Mouse (Mus musculus): ENCODE results near the gene Nsun4. TPM values are rescaled to one million over a fixed set of nuclear protein-coding genes. Genes with fewer than 3 reads are reported as not detected.

Nsun4 gene
- polyA plus RNA-seq, 2 experiments, result 13.4 to 18.8 TPM

DNA sequence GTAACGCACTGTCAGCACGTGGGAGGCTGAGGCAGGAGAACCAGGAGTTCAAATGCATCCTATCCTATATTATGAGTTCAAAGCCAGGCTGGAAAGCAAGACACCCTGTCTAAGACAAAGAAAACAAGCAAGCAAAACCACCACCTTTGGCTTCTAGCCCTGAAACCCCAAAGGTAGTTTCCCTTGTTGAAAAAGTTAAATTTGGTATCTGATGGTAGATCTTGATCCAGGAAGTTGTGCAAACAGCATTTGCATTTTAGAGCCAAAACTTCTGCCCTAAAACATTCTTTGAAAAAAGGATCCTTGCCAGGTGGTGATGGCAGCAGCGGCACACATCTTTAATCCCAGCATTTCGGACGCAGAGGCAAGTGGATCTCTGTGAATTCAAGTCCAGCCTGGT lies 38.2 kb downstream of the Nsun4 start:
- Histone ChIP-seq H3K4me1 (ENCODE audit: control insufficient read depth, insufficient read depth, low read length) (no peaks in the 10 kb centered on the region), H3K27me3 (ENCODE audit: control insufficient read depth, insufficient read depth, low read length) (peaks cover 42% of the 10 kb centered on the region), H3K9me3 (ENCODE audit: control insufficient read depth, low read length) (no peaks in the 10 kb centered on the region), H3K4me2 (replicated peaks; ENCODE audit: low read depth, low read length, severe bottlenecking) (no peak overlapping the region), H3K4me3 (replicated peaks; ENCODE audit: low read length) (no peak overlapping the region), H3K9ac (ENCODE audit: low read depth, low read length, severe bottlenecking) (no peak overlapping the region), H3K36me3 (ENCODE audit: control insufficient read depth, insufficient read depth, low read length) (no peaks in the 10 kb centered on the region), H3K27ac (replicated peaks; ENCODE audit: low read depth, low read length) (no peak overlapping the region)
- TF ChIP-seq POLR2A (IDR thresholded peaks at IDR 0.05; ENCODE audit: borderline replicate concordance, extremely low read depth, insufficient read depth, insufficient read length), result no peak
- DNase-seq (ENCODE audit: low spot score) (no peak), ATAC-seq (ENCODE audit: low FRiP score, low read depth) (no peak)
- WGBS, result 84% methylated on average over 5 of the region's 5 CpGs

DNA sequence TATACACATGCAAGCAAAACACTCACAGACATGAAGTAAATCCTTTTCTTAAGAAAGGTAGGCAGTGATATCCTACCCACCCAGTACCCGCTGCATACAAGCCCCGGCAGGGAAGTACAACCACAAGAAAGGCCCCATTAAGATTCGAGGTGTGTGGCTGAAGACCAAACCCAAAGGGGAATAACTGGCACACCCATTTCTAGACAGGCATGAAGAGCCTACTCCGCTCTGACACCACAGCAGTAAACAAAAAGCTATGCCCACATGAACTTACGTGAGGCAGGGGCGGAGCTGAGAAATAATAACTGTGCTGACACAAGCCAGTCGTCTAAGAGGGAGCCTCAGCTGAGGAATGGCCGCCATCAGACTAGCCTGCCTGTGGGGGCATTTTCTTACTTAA lies 43.5 kb downstream of the Nsun4 start:
- H3K9me3 ChIP-seq (ENCODE audit: control insufficient read depth, low read length), result no peaks in the 10 kb centered on the region
- 77% methylated on average over 8 of the region's 8 CpGs for WGBS
- TF ChIP-seq POLR2A (IDR thresholded peaks at IDR 0.05; ENCODE audit: borderline replicate concordance, extremely low read depth, insufficient read depth, insufficient read length), result no peak
- DNase-seq (ENCODE audit: low spot score) (no peak), ATAC-seq (ENCODE audit: low FRiP score, low read depth) (no peak)
- no peak overlapping the region for H3K4me3 ChIP-seq (replicated peaks; ENCODE audit: low read length)
- H3K9ac ChIP-seq (ENCODE audit: low read depth, low read length, severe bottlenecking), result no peak overlapping the region
- no peak overlapping the region for H3K27ac ChIP-seq (replicated peaks; ENCODE audit: low read depth, low read length)
- H3K4me2 ChIP-seq (replicated peaks; ENCODE audit: low read depth, low read length, severe bottlenecking), result no peak overlapping the region
- peaks cover 13% of the 10 kb centered on the region; the same call in 1 of the 2 replicates for H3K27me3 ChIP-seq (ENCODE audit: control insufficient read depth, insufficient read depth, low read length)
- no peaks in the 10 kb centered on the region for H3K36me3 ChIP-seq (ENCODE audit: control insufficient read depth, insufficient read depth, low read length)
- no peaks in the 10 kb centered on the region for H3K4me1 ChIP-seq (ENCODE audit: control insufficient read depth, insufficient read depth, low read length)

DNA sequence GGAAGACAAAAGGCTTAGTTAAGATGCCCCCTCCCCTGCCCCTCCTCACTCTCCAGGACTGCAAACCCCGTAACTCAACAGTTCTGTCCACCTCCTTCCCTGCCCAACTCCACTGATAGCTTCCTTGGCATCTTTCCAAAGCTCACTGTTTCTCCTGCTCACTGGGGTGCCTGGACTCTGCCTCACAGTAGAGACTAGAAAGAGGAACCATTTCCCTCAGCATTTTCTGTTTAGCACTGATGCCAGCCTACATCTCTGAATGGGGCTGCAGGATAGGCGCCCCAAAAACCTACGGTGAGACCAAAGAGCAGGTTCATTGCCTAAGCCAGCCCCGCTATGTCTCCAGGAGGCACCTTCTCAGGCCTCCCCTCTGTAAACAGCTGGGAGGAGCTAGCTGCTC lies 52.5 kb downstream of the Nsun4 start:
- 70% methylated on average over 4 of the region's 4 CpGs for WGBS
- no peak for TF ChIP-seq POLR2A (IDR thresholded peaks at IDR 0.05; ENCODE audit: borderline replicate concordance, extremely low read depth, insufficient read depth, insufficient read length)
- H3K4me3 ChIP-seq (replicated peaks; ENCODE audit: low read length), result no peak overlapping the region

DNA sequence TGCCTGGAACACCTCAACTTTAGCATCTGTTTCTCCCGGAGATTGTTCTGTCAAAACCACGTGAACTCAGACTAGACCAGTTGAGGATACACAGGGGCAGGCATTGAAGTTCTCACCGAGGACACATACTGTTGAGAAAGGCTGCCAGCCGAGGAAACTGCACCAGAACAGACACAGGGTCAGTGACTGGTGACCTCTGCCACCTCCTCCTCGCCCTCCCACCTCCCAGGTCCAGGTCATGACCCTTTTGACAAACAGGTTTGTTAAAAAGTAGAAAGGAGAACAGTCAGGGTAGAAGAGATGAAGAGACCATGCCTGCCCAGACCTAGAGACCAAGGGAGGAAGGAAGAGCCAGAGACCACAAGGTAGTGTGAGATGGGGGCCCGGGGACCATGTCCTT lies 53.0 kb downstream of the Nsun4 start:
- Histone ChIP-seq H3K36me3 (ENCODE audit: control insufficient read depth, insufficient read depth, low read length) (no peaks in the 10 kb centered on the region), H3K27me3 (ENCODE audit: control insufficient read depth, insufficient read depth, low read length) (no peaks in the 10 kb centered on the region), H3K4me3 (replicated peaks; ENCODE audit: low read length) (no peak overlapping the region), H3K4me2 (replicated peaks; ENCODE audit: low read depth, low read length, severe bottlenecking) (no peak overlapping the region), H3K27ac (replicated peaks; ENCODE audit: low read depth, low read length) (no peak overlapping the region), H3K9me3 (ENCODE audit: control insufficient read depth, low read length) (no peaks in the 10 kb centered on the region), H3K9ac (ENCODE audit: low read depth, low read length, severe bottlenecking) (no peak overlapping the region), H3K4me1 (ENCODE audit: control insufficient read depth, insufficient read depth, low read length) (no peaks in the 10 kb centered on the region)
- 46% methylated on average over 6 of the region's 6 CpGs for WGBS
- no peak for TF ChIP-seq POLR2A (IDR thresholded peaks at IDR 0.05; ENCODE audit: borderline replicate concordance, extremely low read depth, insufficient read depth, insufficient read length)
- no peak for DNase-seq (ENCODE audit: low spot score)
- no peak for ATAC-seq (ENCODE audit: low FRiP score, low read depth)

More for the DNA sequence above, 52.5 kb downstream of the Nsun4 start:
- no peak for ATAC-seq (ENCODE audit: low FRiP score, low read depth)
- H3K36me3 ChIP-seq (ENCODE audit: control insufficient read depth, insufficient read depth, low read length), result no peaks in the 10 kb centered on the region
- no peaks in the 10 kb centered on the region for H3K4me1 ChIP-seq (ENCODE audit: control insufficient read depth, insufficient read depth, low read length)
- no peaks in the 10 kb centered on the region for H3K27me3 ChIP-seq (ENCODE audit: control insufficient read depth, insufficient read depth, low read length)
- H3K9me3 ChIP-seq (ENCODE audit: control insufficient read depth, low read length), result no peaks in the 10 kb centered on the region
- no peak overlapping the region for H3K27ac ChIP-seq (replicated peaks; ENCODE audit: low read depth, low read length)
- H3K4me2 ChIP-seq (replicated peaks; ENCODE audit: low read depth, low read length, severe bottlenecking), result no peak overlapping the region
- no peak for DNase-seq (ENCODE audit: low spot score)
- H3K9ac ChIP-seq (ENCODE audit: low read depth, low read length, severe bottlenecking), result no peak overlapping the region

DNA sequence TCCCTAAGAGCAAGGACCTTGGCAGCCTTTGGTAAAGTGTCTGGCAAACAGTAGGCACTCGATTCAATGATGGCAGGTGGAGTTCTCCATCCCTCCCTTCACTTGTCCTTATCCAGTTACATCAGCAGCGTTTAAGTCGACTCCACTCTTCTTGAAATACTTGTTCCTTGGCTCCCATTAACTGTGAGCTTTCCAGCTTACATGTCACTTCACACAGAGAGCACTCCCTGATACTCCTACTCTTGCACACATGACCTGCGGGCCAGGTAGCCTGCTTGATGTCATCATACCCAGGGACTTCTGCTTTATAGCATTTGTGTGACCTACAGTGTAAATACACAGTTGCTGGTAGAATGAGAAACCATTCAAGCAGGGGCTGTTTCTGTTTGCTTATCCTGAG lies 56.9 kb downstream of the Nsun4 start:
- H3K27me3 ChIP-seq (ENCODE audit: control insufficient read depth, insufficient read depth, low read length), result no peaks in the 10 kb centered on the region
- no peak overlapping the region for H3K4me3 ChIP-seq (replicated peaks; ENCODE audit: low read length)
- no peaks in the 10 kb centered on the region for H3K4me1 ChIP-seq (ENCODE audit: control insufficient read depth, insufficient read depth, low read length)
- no peak overlapping the region for H3K27ac ChIP-seq (replicated peaks; ENCODE audit: low read depth, low read length)
- H3K9ac ChIP-seq (ENCODE audit: low read depth, low read length, severe bottlenecking), result no peak overlapping the region
- ATAC-seq (ENCODE audit: low FRiP score, low read depth) (no peak), DNase-seq (ENCODE audit: low spot score) (no peak)
- TF ChIP-seq POLR2A (IDR thresholded peaks at IDR 0.05; ENCODE audit: borderline replicate concordance, extremely low read depth, insufficient read depth, insufficient read length), result no peak
- no peaks in the 10 kb centered on the region for H3K36me3 ChIP-seq (ENCODE audit: control insufficient read depth, insufficient read depth, low read length)
- WGBS, result 71% methylated on average over 4 of the region's 4 CpGs
- H3K4me2 ChIP-seq (replicated peaks; ENCODE audit: low read depth, low read length, severe bottlenecking), result no peak overlapping the region
- H3K9me3 ChIP-seq (ENCODE audit: control insufficient read depth, low read length), result no peaks in the 10 kb centered on the region

DNA sequence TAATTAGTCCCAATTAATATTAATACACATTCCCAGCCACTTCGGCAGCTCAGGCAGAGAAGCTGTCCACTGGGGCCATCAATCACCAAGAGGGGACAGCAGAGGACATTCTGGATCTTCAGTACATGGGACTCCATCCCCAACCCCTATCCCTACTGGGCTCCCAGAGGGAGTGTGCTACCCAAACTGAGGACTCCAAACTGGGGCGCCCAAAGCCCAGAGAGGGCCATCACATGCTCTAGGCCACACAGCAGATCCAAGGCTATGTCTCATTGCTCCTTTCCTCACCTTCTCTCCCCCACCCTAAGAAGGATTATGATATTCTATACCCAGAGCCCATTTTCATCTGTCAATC lies 58.3 kb downstream of the Nsun4 start:
- ATAC-seq (ENCODE audit: low FRiP score, low read depth) (no peak), DNase-seq (ENCODE audit: low spot score) (no peak)
- no peaks in the 10 kb centered on the region for H3K36me3 ChIP-seq (ENCODE audit: control insufficient read depth, insufficient read depth, low read length)
- H3K4me1 ChIP-seq (ENCODE audit: control insufficient read depth, insufficient read depth, low read length), result no peaks in the 10 kb centered on the region
- no peak overlapping the region for H3K27ac ChIP-seq (replicated peaks; ENCODE audit: low read depth, low read length)
- H3K9ac ChIP-seq (ENCODE audit: low read depth, low read length, severe bottlenecking), result no peak overlapping the region
- H3K27me3 ChIP-seq (ENCODE audit: control insufficient read depth, insufficient read depth, low read length), result no peaks in the 10 kb centered on the region
- no peak for TF ChIP-seq POLR2A (IDR thresholded peaks at IDR 0.05; ENCODE audit: borderline replicate concordance, extremely low read depth, insufficient read depth, insufficient read length)
- H3K4me3 ChIP-seq (replicated peaks; ENCODE audit: low read length), result no peak overlapping the region
- no peak overlapping the region for H3K4me2 ChIP-seq (replicated peaks; ENCODE audit: low read depth, low read length, severe bottlenecking)
- H3K9me3 ChIP-seq (ENCODE audit: control insufficient read depth, low read length), result no peaks in the 10 kb centered on the region
- WGBS, result 65% methylated on average over 2 of the region's 2 CpGs

Data from limb, embryonic 14.5 days (tissue).